Mouse (Mus musculus) spleen, adult 2 months (tissue): ENCODE results near the gene Tcf7l1. TPM values are rescaled to one million over a fixed set of nuclear protein-coding genes. Genes with fewer than 3 reads are reported as not detected.

Source experiments
- DNase-seq, 2 experiments: peaks; one replicate each; pipeline versions ENCODE4 v3.0.0 to v3.0.0-alpha.2; 2012 to 2021; ENCODE audit warnings: low spot score in 2 of 2, low read depth in 1 of 2
- H3K27ac ChIP-seq: fragments of 200-500 bp; 2 replicates; pipeline ENCODE4 v1.5.1; 2012; ENCODE audit warnings: low read length, inconsistent platforms; ENCODE audit not compliant: insufficient read depth
- H3K27me3 ChIP-seq: fragments of 200-500 bp; 2 replicates; pipeline ENCODE4 v1.6.1; 2012; ENCODE audit warnings: mild to moderate bottlenecking, moderate library complexity, low read length, inconsistent platforms; ENCODE audit not compliant: control insufficient read depth, insufficient read depth
- H3K36me3 ChIP-seq: fragments of 200-500 bp; 2 replicates; pipeline ENCODE4 v1.6.1; 2012; ENCODE audit warnings: mild to moderate bottlenecking, low read length, inconsistent platforms; ENCODE audit not compliant: control insufficient read depth, insufficient read depth
- H3K4me1 ChIP-seq: fragments of 200-500 bp; 2 replicates; pipeline ENCODE4 v1.6.1; 2011; ENCODE audit warnings: inconsistent platforms; ENCODE audit not compliant: control insufficient read depth, insufficient read depth, insufficient read length
- H3K4me3 ChIP-seq: fragments of 200-500 bp; 2 replicates; pipeline ENCODE4 v1.5.1; 2011; ENCODE audit warnings: mild to moderate bottlenecking, inconsistent platforms; ENCODE audit not compliant: insufficient read depth, insufficient read length; ENCODE audit errors: extremely low read depth
- CTCF ChIP-seq: fragments of 200-500 bp; IDR thresholded peaks from 2 replicates; pipeline ENCODE4 v1.5.1; 2011; ENCODE audit warnings: mild to moderate bottlenecking, inconsistent platforms; ENCODE audit not compliant: insufficient read depth, insufficient read length, insufficient replicate concordance; ENCODE audit errors: extremely low read depth
- POLR2A ChIP-seq: fragments of 200-500 bp; IDR thresholded peaks from 2 replicates; pipeline ENCODE4 v1.6.1; 2011; ENCODE audit warnings: low read depth, low read length, inconsistent platforms
- WGBS: fragments of 180-500 bp; shearing (Covaris S2); methylation state at CpG from one replicate; pipeline ENCODE4 v1.1.7; 2018; 5-methylcytosine and 5-hydroxymethylcytosine counted together
- polyA plus RNA-seq: library from polyadenylated mRNA; depleted of rRNA; stranded (reverse); fragments of >200 nt; gene quantifications from 2 replicates; pipeline ENCODE4 v1.2.3, GENCODE M21; 2012

The Tcf7l1 gene
- polyA plus RNA-seq, 1 experiment: 10.5 TPM

DNA sequence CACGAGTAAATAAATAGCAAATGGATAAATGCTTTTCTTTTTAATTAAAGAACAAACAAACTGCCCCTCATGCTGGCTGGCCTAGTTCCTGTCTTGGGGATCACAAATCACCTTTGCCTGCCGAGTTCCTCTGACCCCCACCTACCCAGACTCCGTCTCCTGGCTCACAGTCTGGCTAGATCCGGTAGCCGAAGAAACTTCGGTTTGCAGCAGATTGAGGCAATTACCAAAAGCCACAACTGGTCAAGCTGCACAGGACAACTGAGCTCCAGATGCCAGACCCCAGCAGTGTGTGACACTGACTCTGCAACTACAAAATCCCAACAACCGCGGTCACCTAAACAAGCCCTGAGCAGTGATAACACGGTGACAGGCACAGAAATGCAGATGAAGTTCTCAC, 34.8 kb downstream of the Tcf7l1 start:
- Histone ChIP-seq H3K4me1 (no peaks in the 10 kb centered on the region), H3K4me3 (no peak overlapping the region), H3K36me3 (no peaks in the 10 kb centered on the region), H3K27me3 (no peaks in the 10 kb centered on the region), H3K27ac (no peak overlapping the region)
- no peak for DNase-seq
- TF ChIP-seq CTCF (no peak), POLR2A (no peak)
- WGBS: 78% methylated on average over 9 of the region's 9 CpGs

DNA sequence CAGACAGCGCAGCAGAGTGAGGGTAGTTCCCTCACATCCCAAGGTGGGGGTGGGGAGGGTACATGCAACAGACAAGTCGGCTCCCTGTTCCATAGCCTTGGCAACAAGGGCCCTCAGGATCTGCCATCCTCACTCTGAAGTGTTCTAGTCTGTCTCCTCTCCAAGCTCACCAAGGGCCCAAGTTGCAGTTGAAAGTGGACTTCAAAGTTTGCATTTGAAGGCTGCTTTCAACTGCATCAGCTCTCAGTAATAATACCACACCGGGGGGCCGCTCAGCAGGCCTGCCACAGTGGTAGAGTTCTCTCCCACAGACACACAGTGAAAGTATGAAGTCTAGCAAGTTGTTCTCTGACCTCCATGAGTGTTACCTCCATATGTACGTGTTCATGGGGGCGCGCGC, 35.3 kb downstream of the Tcf7l1 start:
- 90% methylated on average over 8 of the region's 8 CpGs for WGBS
- H3K36me3 ChIP-seq: no peaks in the 10 kb centered on the region
- H3K27me3 ChIP-seq: no peaks in the 10 kb centered on the region
- H3K27ac ChIP-seq: no peak overlapping the region
- DNase-seq: no peak
- TF ChIP-seq POLR2A: no peak
- TF ChIP-seq CTCF: no peak
- H3K4me3 ChIP-seq: no peak overlapping the region
- H3K4me1 ChIP-seq: no peaks in the 10 kb centered on the region

DNA sequence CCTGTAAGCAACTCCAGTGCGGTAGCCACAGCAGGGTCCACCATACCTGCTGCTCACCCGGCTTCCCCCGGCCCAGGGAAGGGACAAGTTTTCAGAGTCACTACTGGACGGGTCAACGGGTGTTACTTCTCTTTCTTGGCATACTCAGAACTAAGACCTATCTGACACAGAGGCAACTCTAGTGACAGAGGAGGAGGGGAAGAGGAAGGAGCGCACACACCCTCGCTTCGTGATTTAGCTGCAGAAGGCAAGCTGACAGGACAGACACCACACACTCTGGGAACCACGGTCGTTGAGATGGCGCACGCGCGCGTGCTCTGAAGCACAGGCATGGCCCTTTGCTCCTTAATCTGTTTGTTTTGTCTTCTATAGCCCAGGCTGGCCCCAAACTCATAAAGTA, 36.2 kb downstream of the Tcf7l1 start:
- WGBS: 30% methylated on average over 15 of the region's 15 CpGs
- Histone ChIP-seq H3K36me3 (no peaks in the 10 kb centered on the region), H3K4me1 (no peaks in the 10 kb centered on the region), H3K27me3 (no peaks in the 10 kb centered on the region), H3K27ac (no peak overlapping the region), H3K4me3 (no peak overlapping the region)
- no peak for DNase-seq
- TF ChIP-seq CTCF: no peak

DNA sequence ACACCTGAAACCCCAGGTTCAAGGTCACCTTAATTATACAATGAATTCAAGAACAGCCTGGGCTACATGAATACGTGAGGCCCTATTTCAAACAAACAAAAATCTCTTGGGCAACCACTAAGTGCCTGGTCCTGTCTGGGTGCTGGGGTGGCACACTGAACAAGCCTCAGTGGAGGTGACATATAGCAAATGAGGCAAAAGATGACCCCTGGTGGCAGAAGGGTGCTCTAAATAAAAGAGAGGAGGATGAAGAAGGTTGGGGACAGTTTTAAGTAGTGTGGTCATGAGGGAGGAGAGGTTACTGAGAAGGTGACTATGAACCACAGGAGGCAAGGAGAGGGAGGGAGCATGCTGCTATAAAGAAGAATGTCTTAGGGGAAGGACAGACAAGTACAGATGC, 37.8 kb downstream of the Tcf7l1 start:
- TF ChIP-seq POLR2A (no peak), CTCF (no peak)
- no peak for DNase-seq
- Histone ChIP-seq H3K4me1 (no peaks in the 10 kb centered on the region), H3K27ac (no peak overlapping the region), H3K4me3 (no peak overlapping the region), H3K27me3 (no peaks in the 10 kb centered on the region), H3K36me3 (no peaks in the 10 kb centered on the region)
- 84% methylated on average over 1 of the region's 1 CpGs for whole genome bisulfite sequencing

DNA sequence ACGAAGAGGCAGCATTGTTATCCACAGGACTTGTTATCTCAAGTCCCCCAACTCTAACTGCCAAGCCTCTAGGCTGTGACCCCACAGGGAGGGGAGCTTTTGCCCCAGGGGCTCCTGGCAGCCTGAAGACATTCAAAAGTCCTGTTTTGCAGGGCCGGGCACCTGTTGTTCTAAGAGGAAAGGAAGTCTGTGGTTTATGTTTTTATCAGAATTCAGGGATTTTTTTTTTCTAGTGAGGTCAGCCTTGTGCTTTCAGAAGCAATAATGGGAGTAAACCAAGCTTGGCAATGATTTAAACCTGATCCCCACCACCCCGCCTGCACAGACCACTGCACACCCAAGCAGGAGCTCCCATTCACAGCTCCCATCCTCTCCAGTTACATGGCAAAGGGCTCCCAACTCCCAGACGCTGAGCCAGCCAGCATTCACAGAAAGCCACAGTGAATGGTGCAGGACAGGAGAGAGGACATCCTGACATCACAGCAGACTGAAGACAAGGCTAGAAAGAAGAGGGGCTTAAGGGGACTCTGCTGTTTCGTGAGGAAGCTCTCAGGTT, 40.1 kb downstream of the Tcf7l1 start:
- H3K27me3 ChIP-seq: no peaks in the 10 kb centered on the region
- no peak for DNase-seq
- no peak for TF ChIP-seq CTCF
- TF ChIP-seq POLR2A: no peak
- WGBS: 23% methylated on average over 5 of the region's 5 CpGs
- no peak overlapping the region for H3K27ac ChIP-seq
- H3K4me1 ChIP-seq: no peaks in the 10 kb centered on the region; the same call in 1 of the 2 replicates
- no peaks in the 10 kb centered on the region for H3K36me3 ChIP-seq
- H3K4me3 ChIP-seq: no peak overlapping the region

DNA sequence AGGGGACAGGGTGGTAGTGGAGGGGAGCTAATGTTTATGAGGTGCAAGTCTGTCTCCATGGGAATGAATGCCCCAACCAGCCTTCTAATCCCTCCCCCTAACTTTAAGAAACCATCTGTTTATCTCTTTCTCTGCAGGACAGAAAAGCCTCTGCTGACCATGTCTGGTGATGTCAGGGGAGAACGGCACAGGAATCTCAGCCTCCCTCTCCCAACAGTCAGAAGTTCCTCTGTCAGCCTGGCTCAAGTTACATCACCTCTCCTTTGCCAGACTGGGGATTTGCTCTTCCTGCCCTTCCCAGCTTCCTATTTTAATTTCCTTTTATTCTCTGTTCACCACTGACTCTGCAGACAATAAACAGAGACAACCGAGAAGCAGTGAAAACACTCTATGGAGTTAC, 40.6 kb downstream of the Tcf7l1 start:
- Histone ChIP-seq H3K4me1 (no peaks in the 10 kb centered on the region; the same call in 1 of the 2 replicates), H3K27me3 (no peaks in the 10 kb centered on the region), H3K27ac (no peak overlapping the region), H3K36me3 (no peaks in the 10 kb centered on the region), H3K4me3 (no peak overlapping the region)
- no peak for DNase-seq
- 6% methylated on average over 2 of the region's 2 CpGs for WGBS
- TF ChIP-seq CTCF (no peak), POLR2A (no peak)

DNA sequence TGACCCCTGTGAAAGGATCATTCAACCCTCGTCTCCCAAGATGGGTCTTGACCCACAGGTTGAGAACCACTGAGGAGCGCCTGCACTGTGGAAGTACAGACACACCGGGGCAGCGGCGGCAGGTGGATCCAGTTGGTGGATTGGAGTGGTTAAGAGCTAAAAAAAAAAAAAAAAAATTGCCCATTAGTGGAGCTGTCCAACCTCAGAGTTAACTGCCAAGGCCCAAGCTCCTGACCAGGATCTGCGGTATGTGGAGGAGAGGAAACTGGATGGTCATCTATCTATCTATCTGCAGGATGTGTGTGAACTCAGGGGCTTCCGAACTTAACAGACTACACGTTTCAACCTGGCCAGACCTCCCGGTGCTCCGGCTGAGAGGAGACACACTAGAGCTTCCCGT, 41.2 kb downstream of the Tcf7l1 start:
- no peaks in the 10 kb centered on the region for H3K36me3 ChIP-seq
- DNase-seq: no peak
- WGBS: 84% methylated on average over 11 of the region's 11 CpGs
- no peak overlapping the region for H3K4me3 ChIP-seq
- no peak overlapping the region for H3K27ac ChIP-seq
- no peaks in the 10 kb centered on the region for H3K27me3 ChIP-seq
- no peaks in the 10 kb centered on the region; the same call in 1 of the 2 replicates for H3K4me1 ChIP-seq
- TF ChIP-seq CTCF: no peak
- TF ChIP-seq POLR2A: no peak
